Mouse (Mus musculus) liver, adult 2 months (tissue): ENCODE measurements around the gene Zfp740.
"Not testable (repeated sequence)": the region's sequence is repeated elsewhere in the genome, so short reads cannot be mapped to it uniquely, and the experiment has no call there.

ENCODE experiments used
- CTCF ChIP-seq: fragments of 200-500 bp; IDR thresholded peaks from 2 replicates; pipeline ENCODE4 v1.5.1; 2011; ENCODE audit warnings: low read depth, low read length, control low read depth
- POLR2A ChIP-seq: fragments of 200-500 bp; IDR thresholded peaks from 2 replicates; pipeline ENCODE4 v1.6.1; 2011; ENCODE audit warnings: low read length, control low read depth; ENCODE audit not compliant: insufficient read depth; ENCODE audit errors: extremely low read depth

GRCm38 (mm10) chr15:102155006-102155405 is 48.0 kb upstream of the Zfp740 start:
- not testable (repeated sequence) for TF ChIP-seq CTCF, POLR2A
